20 mouse cellular contexts compared by ENCODE assay signal in genomic region chr3:144396478-144396877, GRCm38 (mm10).
DNase-seq lines count a peak whose midpoint lies in the region; ATAC-seq lines count a peak whose summit lies in the region.
"Had no signal": no experiment of that assay in that cellular context is flagged by ENCODE, and none has a peak within 500 bp of the region (broad histone marks: within the 10 kb centered on the region; RNA-seq: fewer than 3 reads in every experiment).

No protein-coding gene starts in this region.

- no peaks in the 10 kb centered on the region for H3K9me3 ChIP-seq in embryonic facial prominence, embryonic 13.5 days
- H3K9me3 ChIP-seq in embryonic facial prominence, embryonic 10.5 days: 0 out of 2 replicates have a peak, but pooled peaks cover 2% of the 10 kb centered on the region
- H3K9me3 ChIP-seq in hindbrain, embryonic 14.5 days (ENCODE audit: control insufficient read depth, low read length): no peaks in the 10 kb centered on the region
- no peaks in the 10 kb centered on the region for H3K9me3 ChIP-seq in hindbrain, embryonic 12.5 days (replicated peaks)
- H3K9me3 ChIP-seq: heart, embryonic 15.5 days had no signal

- no peak overlapping the region for H3K4me3 ChIP-seq in embryonic facial prominence, embryonic 13.5 days
- H3K4me3 ChIP-seq in embryonic facial prominence, embryonic 10.5 days: no peak overlapping the region
- H3K4me3 ChIP-seq in hindbrain, embryonic 14.5 days (replicated peaks; ENCODE audit: low read length): no peak overlapping the region
- no peak overlapping the region for H3K4me3 ChIP-seq in hindbrain, embryonic 12.5 days
- H3K4me3 ChIP-seq: heart, adult 2 months; heart, embryonic 15.5 days had no signal

- no peak for DNase-seq in embryonic facial prominence, embryonic 10.5 days (ENCODE audit: low spot score)
- DNase-seq in hindbrain, embryonic 14.5 days (ENCODE audit: low spot score): no peak
- peak; percentile 38 for DNase-seq in right cerebral cortex, postnatal 4 days
- DNase-seq in right cerebral cortex, adult 18-20 months: no peak
- DNase-seq in kidney, adult 18-20 months: no peak
- DNase-seq: adrenal gland, postnatal 10 days; B cell, adult 2 months; cerebellum, adult 11-12 months; cerebellum, adult 9-11 months; cerebellum, postnatal 36 days; gastrocnemius, postnatal 10 days; heart, adult 2 months; heart, postnatal 14 days; kidney, adult 11 months had no signal

- no peaks in the 10 kb centered on the region for H3K36me3 ChIP-seq in embryonic facial prominence, embryonic 13.5 days
- no peaks in the 10 kb centered on the region for H3K36me3 ChIP-seq in embryonic facial prominence, embryonic 10.5 days (replicated peaks)
- H3K36me3 ChIP-seq in hindbrain, embryonic 14.5 days (replicated peaks; ENCODE audit: control insufficient read depth, insufficient read depth): no peaks in the 10 kb centered on the region
- no peaks in the 10 kb centered on the region for H3K36me3 ChIP-seq in hindbrain, embryonic 12.5 days
- H3K36me3 ChIP-seq: heart, embryonic 15.5 days had no signal

- no peak for ATAC-seq in embryonic facial prominence, embryonic 13.5 days (ENCODE audit: insufficient number of reproducible peaks, insufficient read depth, low FRiP score, low TSS enrichment, low read depth)
- 0 out of 2 replicates have a peak, but pooled peaks have one; percentile 3 for ATAC-seq in hindbrain, embryonic 14.5 days (ENCODE audit: low FRiP score)
- no peak for ATAC-seq in hindbrain, embryonic 12.5 days (ENCODE audit: low FRiP score)
- ATAC-seq: CD4-positive, CD25-positive, alpha-beta regulatory T cell, adult 4 months; hindbrain, postnatal 0 days had no signal

- WGBS in embryonic facial prominence, embryonic 13.5 days: 32% methylated on average over 17 of the region's 17 CpGs
- 50% methylated on average over 17 of the region's 17 CpGs for WGBS in embryonic facial prominence, embryonic 10.5 days
- WGBS in hindbrain, embryonic 14.5 days: 53% methylated on average over 17 of the region's 17 CpGs
- WGBS in hindbrain, embryonic 12.5 days: 67% methylated on average over 17 of the region's 17 CpGs

- peaks cover 42% of the 10 kb centered on the region for H3K27me3 ChIP-seq in embryonic facial prominence, embryonic 13.5 days
- 0 out of 2 replicates have a peak, but pooled peaks cover 12% of the 10 kb centered on the region for H3K27me3 ChIP-seq in embryonic facial prominence, embryonic 10.5 days (replicated peaks; ENCODE audit: low read depth, poor library complexity, severe bottlenecking)
- H3K27me3 ChIP-seq in hindbrain, embryonic 14.5 days (ENCODE audit: control insufficient read depth, insufficient read depth, low read length): no peaks in the 10 kb centered on the region
- H3K27me3 ChIP-seq in hindbrain, embryonic 12.5 days: no peaks in the 10 kb centered on the region
- H3K27me3 ChIP-seq: heart, embryonic 15.5 days had no signal

- 0 out of 2 replicates have a peak overlapping the region, but pooled peaks have one; percentile 3 for H3K27ac ChIP-seq in embryonic facial prominence, embryonic 13.5 days
- no peak overlapping the region for H3K27ac ChIP-seq in embryonic facial prominence, embryonic 10.5 days (replicated peaks)
- H3K27ac ChIP-seq in hindbrain, embryonic 14.5 days: no peak overlapping the region
- H3K27ac ChIP-seq in hindbrain, embryonic 12.5 days: no peak overlapping the region
- H3K27ac ChIP-seq: heart, adult 2 months; heart, embryonic 15.5 days; hindbrain, postnatal 0 days had no signal

- H3K4me2 ChIP-seq in embryonic facial prominence, embryonic 13.5 days: no peak overlapping the region; the same call in 1 of the 2 replicates
- H3K4me2 ChIP-seq in hindbrain, embryonic 14.5 days (replicated peaks): no peak overlapping the region
- no peak overlapping the region for H3K4me2 ChIP-seq in hindbrain, embryonic 12.5 days (replicated peaks)
- H3K4me2 ChIP-seq: heart, embryonic 11.5 days; heart, embryonic 15.5 days had no signal

- H3K4me1 ChIP-seq in embryonic facial prominence, embryonic 13.5 days: peaks cover 34% of the 10 kb centered on the region
- H3K4me1 ChIP-seq in embryonic facial prominence, embryonic 10.5 days: peaks cover 14% of the 10 kb centered on the region
- H3K4me1 ChIP-seq in hindbrain, embryonic 14.5 days (replicated peaks; ENCODE audit: control insufficient read depth, insufficient read depth, low read length): no peaks in the 10 kb centered on the region; the same call in 1 of the 2 replicates
- peaks cover 6% of the 10 kb centered on the region; the same call in 1 of the 2 replicates for H3K4me1 ChIP-seq in hindbrain, embryonic 12.5 days

- no peak overlapping the region for H3K9ac ChIP-seq in embryonic facial prominence, embryonic 13.5 days
- no peak overlapping the region for H3K9ac ChIP-seq in hindbrain, embryonic 14.5 days
- H3K9ac ChIP-seq in hindbrain, embryonic 12.5 days: no peak overlapping the region
- H3K9ac ChIP-seq: heart, embryonic 15.5 days had no signal
